8 mouse cellular contexts compared by ENCODE assay signal in the genomic region with DNA sequence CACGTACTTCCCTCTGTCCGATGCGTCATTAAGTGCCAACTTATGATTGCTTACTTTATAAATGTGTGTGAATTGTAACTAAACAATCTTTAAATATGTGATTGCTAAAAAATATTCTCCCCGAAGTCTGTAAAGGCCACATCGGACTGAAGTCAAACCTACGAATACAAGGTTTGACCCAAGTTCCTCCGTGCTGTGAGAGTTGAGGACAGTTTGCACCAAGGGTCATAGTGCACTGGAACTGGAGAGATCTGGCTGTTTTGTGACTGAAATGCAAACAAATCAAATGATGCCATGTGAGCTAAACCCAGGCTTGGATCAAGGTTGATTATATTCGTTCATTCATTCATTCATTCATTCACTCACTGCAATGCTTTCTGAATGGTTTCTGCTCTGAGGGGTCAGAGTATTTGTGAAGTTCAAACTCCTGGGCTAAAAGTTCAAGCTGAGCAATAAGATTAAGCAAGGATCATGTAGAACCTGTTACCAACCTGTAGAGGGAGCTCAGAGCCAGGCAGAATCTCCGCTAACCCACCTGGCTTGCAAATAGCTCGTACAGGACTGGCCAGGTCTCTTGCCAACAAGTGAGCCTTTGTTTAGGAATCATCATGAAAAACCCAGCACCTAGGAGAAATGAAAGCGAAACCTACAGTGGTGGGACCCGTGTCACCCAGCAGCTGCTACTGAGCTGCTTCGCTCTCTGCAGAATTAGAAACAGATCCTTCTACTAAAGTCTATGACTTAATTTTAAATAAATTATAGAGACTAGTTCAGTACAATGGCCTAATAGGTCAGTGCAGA.
DNase-seq lines count a peak whose midpoint lies in the region; ATAC-seq and TF ChIP-seq lines count a peak whose summit lies in the region.

No protein-coding gene starts in this region.

- H3K4me2 ChIP-seq in intestine, embryonic 14.5 days (ENCODE audit: low read length): peak overlapping the region; percentile 36
- peak overlapping the region; percentile 39 for H3K4me2 ChIP-seq in limb, embryonic 14.5 days (replicated peaks; ENCODE audit: low read depth, low read length, severe bottlenecking)
- H3K4me2 ChIP-seq in midbrain, embryonic 13.5 days (replicated peaks): no peak overlapping the region

- no peaks in the 10 kb centered on the region for H3K27me3 ChIP-seq in intestine, embryonic 14.5 days (replicated peaks; ENCODE audit: control insufficient read depth, insufficient read depth, low read length)
- no peaks in the 10 kb centered on the region for H3K27me3 ChIP-seq in limb, embryonic 14.5 days (ENCODE audit: control insufficient read depth, insufficient read depth, low read length)
- H3K27me3 ChIP-seq in midbrain, embryonic 13.5 days: no peaks in the 10 kb centered on the region

- WGBS in intestine, embryonic 14.5 days: 46% methylated on average over 13 of the region's 13 CpGs
- WGBS in limb, embryonic 14.5 days: 46% methylated on average over 13 of the region's 13 CpGs
- WGBS in midbrain, embryonic 13.5 days: 52% methylated on average over 13 of the region's 13 CpGs

- 0 out of 2 replicates have a peak overlapping the region, but pooled peaks have one; percentile 10 for H3K4me3 ChIP-seq in intestine, embryonic 14.5 days (ENCODE audit: low read depth, low read length)
- H3K4me3 ChIP-seq in limb, embryonic 14.5 days (replicated peaks; ENCODE audit: low read length): peak overlapping the region; percentile 17
- H3K4me3 ChIP-seq in midbrain, embryonic 13.5 days (replicated peaks): no peak overlapping the region

- H3K27ac ChIP-seq in intestine, embryonic 14.5 days (ENCODE audit: low read depth): no peak overlapping the region
- peak overlapping the region; percentile 15 for H3K27ac ChIP-seq in limb, embryonic 14.5 days (replicated peaks; ENCODE audit: low read depth, low read length)
- H3K27ac ChIP-seq in midbrain, embryonic 13.5 days: no peak overlapping the region

- H3K4me1 ChIP-seq in intestine, embryonic 14.5 days (replicated peaks; ENCODE audit: control insufficient read depth, insufficient read depth, low read length): peaks cover 4% of the 10 kb centered on the region; the same call in 1 of the 2 replicates
- H3K4me1 ChIP-seq in limb, embryonic 14.5 days (ENCODE audit: control insufficient read depth, insufficient read depth, low read length): peaks cover 5% of the 10 kb centered on the region
- no peaks in the 10 kb centered on the region for H3K4me1 ChIP-seq in midbrain, embryonic 13.5 days (replicated peaks)

- no peaks in the 10 kb centered on the region for H3K36me3 ChIP-seq in intestine, embryonic 14.5 days (ENCODE audit: control insufficient read depth, insufficient read depth, low read length)
- no peaks in the 10 kb centered on the region for H3K36me3 ChIP-seq in limb, embryonic 14.5 days (ENCODE audit: control insufficient read depth, insufficient read depth, low read length)
- no peaks in the 10 kb centered on the region for H3K36me3 ChIP-seq in midbrain, embryonic 13.5 days

- no peaks in the 10 kb centered on the region for H3K9me3 ChIP-seq in intestine, embryonic 14.5 days (ENCODE audit: control insufficient read depth, low read length)
- no peaks in the 10 kb centered on the region for H3K9me3 ChIP-seq in limb, embryonic 14.5 days (ENCODE audit: control insufficient read depth, low read length)
- H3K9me3 ChIP-seq in midbrain, embryonic 13.5 days: no peaks in the 10 kb centered on the region

- peak; percentile 33 to 57 for DNase-seq in urinary bladder, postnatal 36 days (ENCODE audit: low spot score in 2 of 2)
- DNase-seq in urinary bladder, postnatal 25 days (ENCODE audit: low spot score): no peak
- DNase-seq in gastrocnemius, postnatal 36 days: peak; percentile 22 to 33
- peak; percentile 73 for DNase-seq in intestine, embryonic 14.5 days (ENCODE audit: low spot score)
- peak; percentile 84 for DNase-seq in limb, embryonic 14.5 days (ENCODE audit: low spot score)
- peak; percentile 50 to 75 for DNase-seq in spleen, postnatal 4 days (ENCODE audit: low spot score in 2 of 2)

- TF ChIP-seq POLR2A in limb, embryonic 14.5 days (IDR thresholded peaks at IDR 0.05; ENCODE audit: borderline replicate concordance, extremely low read depth, insufficient read depth, insufficient read length): no peak

- H3K9ac ChIP-seq in intestine, embryonic 14.5 days (ENCODE audit: low read length): no peak overlapping the region
- peak overlapping the region; percentile 41 for H3K9ac ChIP-seq in limb, embryonic 14.5 days (ENCODE audit: low read depth, low read length, severe bottlenecking)
- H3K9ac ChIP-seq in midbrain, embryonic 13.5 days (replicated peaks): no peak overlapping the region

- intact Hi-C loops in gastrocnemius, postnatal 36 days (cut with DNase I): loop anchor here (2.0 to 10.0 kb wide), 2 partner anchors 149 to 265 kb away; no protein-coding TSS in a partner anchor

- ATAC-seq in common myeloid progenitor, adult 5-6 weeks (replicated peaks; ENCODE audit: low read depth, poor library complexity, severe bottlenecking): peak; percentile 94
- peak; percentile 87 for ATAC-seq in intestine, embryonic 14.5 days (replicated peaks; ENCODE audit: low FRiP score, low TSS enrichment, low read depth)
- ATAC-seq in limb, embryonic 14.5 days (ENCODE audit: low FRiP score, low read depth): peak; percentile 81
- ATAC-seq in midbrain, embryonic 13.5 days: peak; percentile 68
